Mouse (Mus musculus) erythroblast, embryonic 14.5 days (primary cell): ENCODE measurements around the gene Zfp382.

Source experiments
- GATA1 ChIP-seq: IDR thresholded peaks from 2 replicates; pipeline ENCODE4 v1.6.1; 2012; ENCODE audit warnings: low read length, inconsistent platforms, mixed read lengths
- TAL1 ChIP-seq: IDR thresholded peaks from 3 replicates; pipeline ENCODE4 v1.6.1; 2012; ENCODE audit warnings: low read length, inconsistent platforms, mixed read lengths

DNA sequence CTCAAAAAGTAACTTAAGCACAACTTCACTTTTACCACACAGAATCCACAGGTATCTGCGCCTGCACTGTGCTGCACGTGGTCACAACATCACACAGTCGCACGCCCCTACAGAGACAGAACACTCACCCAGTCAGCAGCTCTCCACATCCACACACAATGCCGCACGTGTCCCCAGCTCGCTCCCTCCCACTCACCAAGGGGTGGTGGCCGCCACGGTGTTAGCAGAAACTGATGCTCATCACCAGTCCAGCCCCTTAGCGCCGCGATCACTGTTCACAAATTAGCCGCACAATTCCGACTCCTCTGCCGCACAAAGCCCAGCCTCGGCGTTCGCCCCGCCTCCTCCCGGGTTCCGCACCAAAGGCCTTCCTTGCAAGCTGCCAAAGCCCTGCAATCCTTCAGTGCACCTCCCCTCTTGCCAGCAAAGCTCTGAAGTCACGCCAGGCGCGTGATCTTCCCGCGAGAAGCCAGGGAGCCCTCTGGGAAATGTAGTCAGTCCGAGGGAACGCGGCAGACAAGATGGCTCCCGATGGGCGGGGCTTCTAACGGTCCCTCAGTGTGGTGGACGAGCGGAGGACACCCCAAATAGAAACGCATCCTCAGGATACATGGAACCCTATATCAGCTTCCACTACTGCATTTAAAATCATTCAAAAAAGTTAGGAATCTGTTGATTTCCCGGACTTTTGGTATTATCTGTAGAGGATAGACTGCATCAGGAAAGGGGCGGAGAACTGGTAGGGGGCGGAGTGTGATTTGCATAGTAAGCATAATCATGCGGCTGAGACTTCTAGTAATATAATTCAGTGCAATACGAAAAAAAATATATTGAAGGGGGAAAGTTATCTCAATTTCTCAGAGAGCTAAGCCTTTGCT, 31.4 kb upstream of the Zfp382 start, which contains the start of the genes Gm26920 and Zfp566:
- no peak for TF ChIP-seq GATA1
- TF ChIP-seq TAL1 = no peak
